Mouse (Mus musculus): Measurements from ENCODE around the gene Wsb2. TPM values are rescaled to one million over a fixed set of nuclear protein-coding genes. Genes with fewer than 3 reads are reported as not detected.

Gene Wsb2
- total RNA-seq, 2 experiments from 2014 or later = 126 to 138 TPM

Other genes starting within 250 kb of the Wsb2 start
- gene Suds3, start 241.2 kb upstream of the Wsb2 start, total RNA-seq (2021) = 100 to 1,000 TPM; 103 to 120 TPM
- gene Taok3, start 237.2 kb upstream of the Wsb2 start, total RNA-seq (2021) = 10 to 100 TPM; 33.0 to 35.9 TPM
- 1,000 to 10,000 TPM; 1,102 to 1,483 TPM for gene Pebp1, start 69.7 kb upstream of the Wsb2 start, total RNA-seq (2021)
- 10 to 100 TPM; 11.3 to 16.2 TPM for gene Vsig10, start 38.2 kb upstream of the Wsb2 start, total RNA-seq (2021)
- gene Rfc5, start 31.7 kb downstream of the Wsb2 start, total RNA-seq (2021) = 1 to 10 TPM; 4.6 to 7.3 TPM
- 1 to 10 TPM; 4.3 to 4.5 TPM for gene Ksr2, start 56.7 kb downstream of the Wsb2 start, total RNA-seq (2021)